Mouse (Mus musculus) kidney, adult 2 months (tissue): ENCODE results near the gene Ctnna3.

ENCODE experiments used
- CTCF ChIP-seq: fragments of 200-500 bp; conservative IDR thresholded peaks from 2 replicates; pipeline ENCODE4 v1.5.1; 2011; ENCODE audit warnings: low read depth, mild to moderate bottlenecking, control low read depth, low read length, moderate library complexity, mixed read lengths; ENCODE audit not compliant: insufficient read depth, insufficient read length
- POLR2A ChIP-seq: fragments of 200-500 bp; IDR thresholded peaks from one replicate; pipeline ENCODE4 v1.6.1; 2011; ENCODE audit warnings: low read depth, low read length, control low read depth

- TF ChIP-seq CTCF (no peak), POLR2A (no peak)
Observed at GRCm38 (mm10) chr10:64320332-64320731, 890.4 kb downstream of the Ctnna3 start.
